Mouse (Mus musculus) embryonic fibroblast, embryonic 13.5 days (primary cell): Measurements from ENCODE around the gene 2310030G06Rik.

ENCODE experiments used
- CTCF ChIP-seq: IDR thresholded peaks from 2 replicates; pipeline ENCODE4 v1.5.1; 2011; ENCODE audit warnings: mild to moderate bottlenecking, control low read depth, low read length, moderate library complexity, borderline replicate concordance; ENCODE audit not compliant: insufficient read depth
- POLR2A ChIP-seq: IDR thresholded peaks from 2 replicates; pipeline ENCODE4 v1.6.1; 2011; ENCODE audit warnings: low read depth, mild to moderate bottlenecking, control low read depth, low read length, moderate library complexity

- TF ChIP-seq POLR2A (no peak), CTCF (no peak)
These were observed 51.2 kb downstream of the 2310030G06Rik start for GRCm38 (mm10) chr9:50695153-50695552.
